Mouse (Mus musculus) C2C12 (cell line): ENCODE data around the gene Kcne3. TPM values are rescaled to one million over a fixed set of nuclear protein-coding genes. Genes with fewer than 3 reads are reported as not detected.

Experiments
- H3K27me3 ChIP-seq: one replicate; pipeline ENCODE4 v1.6.1; 2011; ENCODE audit not compliant: control insufficient read depth, insufficient read depth, insufficient read length
- H3K36me3 ChIP-seq: one replicate; pipeline ENCODE4 v1.6.1; 2011; ENCODE audit not compliant: control insufficient read depth, insufficient read depth
- H3K4me3 ChIP-seq: one replicate; pipeline ENCODE4 v1.5.1; 2011; ENCODE audit warnings: mild to moderate bottlenecking, control low read depth; ENCODE audit not compliant: poor library complexity, insufficient read depth, severe bottlenecking
- H3K79me2 ChIP-seq: one replicate; pipeline ENCODE4 v1.6.1; 2011; ENCODE audit not compliant: control insufficient read depth, insufficient read depth
- H3K79me3 ChIP-seq: one replicate; pipeline ENCODE4 v1.6.1; 2011; ENCODE audit warnings: low read depth, control low read depth
- H3ac ChIP-seq: one replicate; pipeline ENCODE3; 2011; ENCODE audit warnings: low read depth; ENCODE audit not compliant: control insufficient read depth, insufficient read length
- CEBPB ChIP-seq: IDR thresholded peaks from one replicate; pipeline ENCODE4 v1.6.1; 2011; ENCODE audit warnings: low read depth, mild to moderate bottlenecking, control low read depth, moderate library complexity
- CTCF ChIP-seq: IDR thresholded peaks from one replicate; pipeline ENCODE4 v1.5.1; 2011; ENCODE audit not compliant: control insufficient read depth, insufficient read depth, insufficient read length
- FOSL1 ChIP-seq: IDR thresholded peaks from one replicate; pipeline ENCODE4 v1.8.0; 2011; ENCODE audit warnings: mild to moderate bottlenecking, low read length; ENCODE audit not compliant: poor library complexity, insufficient read depth, severe bottlenecking
- MAX ChIP-seq: IDR thresholded peaks from one replicate; pipeline ENCODE4 v1.6.1; 2011; ENCODE audit warnings: mild to moderate bottlenecking, control low read depth
- MYOD1 ChIP-seq: IDR thresholded peaks from one replicate; pipeline ENCODE4 v1.6.1; 2011; ENCODE audit warnings: low read depth; ENCODE audit not compliant: control insufficient read depth, insufficient read length
- MYOG ChIP-seq: IDR thresholded peaks from one replicate; pipeline ENCODE4 v1.6.1; 2011; ENCODE audit not compliant: control insufficient read depth, insufficient read length; ENCODE audit errors: extremely low read depth
- USF1 ChIP-seq: IDR thresholded peaks from one replicate; pipeline ENCODE4 v1.6.1; 2011; ENCODE audit warnings: low read depth, mild to moderate bottlenecking, control low read depth, moderate library complexity
- long read RNA-seq, 2 experiments: library from polyadenylated mRNA; unstranded; transcript quantifications; one replicate each; pipeline ENCODE4 v2.0.0; 2019 to 2020
- polyA plus RNA-seq: library from polyadenylated mRNA; unstranded; fragments of >200 nt; fragmentation: generic; extraction: Trizol; gene quantifications from one replicate; pipeline ENCODE4 v1.2.1, GENCODE M21; 2012; ENCODE audit warnings: missing spikeins

Kcne3 gene
- polyA plus RNA-seq, result not detected
- long read RNA-seq, experiment 1, result 0 reads
- long read RNA-seq, experiment 2, partial matches to known transcripts, result 0 of 1 reads
- long read RNA-seq, experiment 2, other reads (novel, unspliced or antisense), result 0 of 1 reads

DNA sequence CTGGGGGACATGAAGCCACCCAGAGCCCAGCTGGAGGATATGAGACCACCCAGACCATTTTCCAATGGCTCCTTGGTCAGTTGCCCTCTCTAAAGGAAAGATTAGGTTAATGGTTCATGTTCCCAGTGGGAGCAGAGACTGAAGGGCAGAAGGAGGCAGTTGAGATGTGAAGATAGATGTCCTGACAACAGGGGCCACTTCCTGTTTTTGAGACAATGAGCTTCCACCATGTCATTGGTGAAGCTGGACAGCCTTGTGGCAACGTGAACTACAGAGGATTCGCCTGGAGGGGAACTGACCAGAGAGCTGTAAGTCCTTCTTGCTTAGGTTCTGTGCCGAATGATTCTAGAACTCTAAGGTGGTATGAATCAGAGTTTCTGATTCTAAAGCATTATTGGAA is at the start of gene Kcne3:
Gene Kcne3 (plus strand): TSS at position 234 of the 400 bp plus-strand sequence.
- Histone ChIP-seq H3K27me3 (no peaks in the 10 kb centered on the region), H3K36me3 (no peaks in the 10 kb centered on the region), H3K79me3 (no peaks in the 10 kb centered on the region), H3K4me3 (no peak within 1 kb of the TSS), H3K79me2 (no peaks in the 10 kb centered on the region), H3ac (no peak within 1 kb of the TSS)
- no peak for TF ChIP-seq USF1
- no peak for TF ChIP-seq FOSL1
- TF ChIP-seq MYOG, result no peak
- TF ChIP-seq MAX, result no peak
- no peak for TF ChIP-seq MYOD1
- no peak for TF ChIP-seq CTCF
- no peak for TF ChIP-seq CEBPB

GRCm38 (mm10) chr7:100126514-100126913 is 49.8 kb upstream of the Kcne3 start:
- no peak overlapping the region for H3K4me3 ChIP-seq
- H3K36me3 ChIP-seq, result no peaks in the 10 kb centered on the region
- no peak for TF ChIP-seq CTCF
- TF ChIP-seq MYOD1, result no peak
- no peak for TF ChIP-seq MYOG
- no peak for TF ChIP-seq USF1
- H3K79me3 ChIP-seq, result no peaks in the 10 kb centered on the region
- peaks cover 4% of the 10 kb centered on the region for H3K27me3 ChIP-seq
- H3K79me2 ChIP-seq, result no peaks in the 10 kb centered on the region
- no peak overlapping the region for H3ac ChIP-seq

- Histone ChIP-seq H3K79me2 (no peaks in the 10 kb centered on the region), H3K36me3 (no peaks in the 10 kb centered on the region), H3K4me3 (no peak overlapping the region), H3K79me3 (no peaks in the 10 kb centered on the region), H3ac (no peak overlapping the region), H3K27me3 (peaks cover 4% of the 10 kb centered on the region)
- TF ChIP-seq CTCF (no peak), CEBPB (no peak), MAX (no peak), FOSL1 (no peak), MYOG (no peak)
These were observed 47.9 kb upstream of the Kcne3 start for GRCm38 (mm10) chr7:100128262-100129041.

GRCm38 (mm10) chr7:100130592-100130991 is 45.7 kb upstream of the Kcne3 start:
- TF ChIP-seq MYOG (no peak), CEBPB (no peak), MYOD1 (no peak), FOSL1 (no peak), MAX (no peak), CTCF (no peak), USF1 (no peak)
- no peaks in the 10 kb centered on the region for H3K36me3 ChIP-seq
- H3ac ChIP-seq, result no peak overlapping the region

DNA sequence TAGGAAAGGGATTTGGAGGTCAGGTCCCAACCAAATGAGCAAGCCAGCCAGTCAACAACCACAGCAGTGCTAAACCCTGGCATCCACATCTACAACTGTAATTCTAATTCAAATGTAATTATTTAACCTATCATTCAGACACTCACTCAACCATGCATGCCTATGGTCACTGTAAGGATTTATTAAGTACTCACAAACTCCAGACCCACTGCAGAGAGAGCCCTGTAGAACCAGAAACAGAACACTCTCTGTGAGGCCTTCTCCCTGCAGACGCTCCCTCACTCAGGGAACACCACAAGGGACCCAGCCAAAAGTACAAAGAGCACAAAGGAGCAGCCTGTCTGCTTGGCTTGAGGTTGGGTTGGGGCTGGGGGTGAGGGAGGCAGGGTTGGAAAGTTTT is 43.9 kb upstream of the Kcne3 start:
- no peak for TF ChIP-seq FOSL1
- TF ChIP-seq CTCF, result no peak
- no peak for TF ChIP-seq MYOD1
- no peaks in the 10 kb centered on the region for H3K79me2 ChIP-seq
- H3K36me3 ChIP-seq, result no peaks in the 10 kb centered on the region
- H3K27me3 ChIP-seq, result peaks cover 4% of the 10 kb centered on the region
- no peak overlapping the region for H3ac ChIP-seq
- H3K79me3 ChIP-seq, result no peaks in the 10 kb centered on the region
- no peak overlapping the region for H3K4me3 ChIP-seq

More at GRCm38 (mm10) chr7:100130592-100130991, 45.7 kb upstream of the Kcne3 start:
- Histone ChIP-seq H3K79me2 (no peaks in the 10 kb centered on the region), H3K4me3 (no peak overlapping the region), H3K27me3 (peaks cover 4% of the 10 kb centered on the region), H3K79me3 (no peaks in the 10 kb centered on the region)

- H3K79me3 ChIP-seq, result no peaks in the 10 kb centered on the region
- H3K79me2 ChIP-seq, result no peaks in the 10 kb centered on the region
- no peak overlapping the region for H3ac ChIP-seq
- no peak overlapping the region for H3K4me3 ChIP-seq
- H3K27me3 ChIP-seq, result no peaks in the 10 kb centered on the region
- H3K36me3 ChIP-seq, result no peaks in the 10 kb centered on the region
- TF ChIP-seq MAX (no peak), MYOD1 (no peak), CEBPB (peak; percentile 66), CTCF (no peak), FOSL1 (no peak), USF1 (no peak), MYOG (no peak)
These were observed 39.3 kb upstream of the Kcne3 start for GRCm38 (mm10) chr7:100137038-100137437.
